Mouse (Mus musculus) stomach, embryonic 15.5 days (tissue): ENCODE measurements around the gene Cntn4. TPM values are rescaled to one million over a fixed set of nuclear protein-coding genes. Genes with fewer than 3 reads are reported as not detected.
"Not testable (repeated sequence)": the region's sequence is repeated elsewhere in the genome, so short reads cannot be mapped to it uniquely, and the experiment has no call there.

Experiments
- ATAC-seq: fragments of 200-750 bp; cut with Nextera tagmentation; 2 replicates; pipeline ENCODE4 v1.8.0; 2017; ENCODE audit warnings: low read depth, moderate number of reproducible peaks, moderate TSS enrichment; ENCODE audit not compliant: insufficient read depth, low FRiP score
- H3K27ac ChIP-seq: fragments of 300-500 bp; sonication (generic); 2 replicates; pipeline ENCODE4 v1.5.1; 2015; ENCODE audit warnings: mild to moderate bottlenecking, inconsistent platforms
- H3K27me3 ChIP-seq: fragments of 300-500 bp; sonication (generic); replicated peaks from 2 replicates; pipeline ENCODE4 v1.6.1; 2015; ENCODE audit warnings: inconsistent platforms
- H3K36me3 ChIP-seq: fragments of 300-500 bp; sonication (generic); 2 replicates; pipeline ENCODE4 v1.6.1; 2015; ENCODE audit warnings: inconsistent platforms
- H3K4me1 ChIP-seq: fragments of 300-500 bp; sonication (generic); 2 replicates; pipeline ENCODE4 v1.6.1; 2015; ENCODE audit warnings: inconsistent platforms
- H3K4me2 ChIP-seq: fragments of 300-500 bp; sonication (generic); 2 replicates; pipeline ENCODE4 v1.6.1; 2015; ENCODE audit warnings: mild to moderate bottlenecking, inconsistent platforms
- H3K4me3 ChIP-seq: fragments of 300-500 bp; sonication (generic); replicated peaks from 2 replicates; pipeline ENCODE4 v1.5.1; 2015; ENCODE audit warnings: inconsistent platforms
- H3K9ac ChIP-seq: fragments of 300-500 bp; sonication (generic); 2 replicates; pipeline ENCODE4 v1.6.1; 2015; ENCODE audit warnings: inconsistent platforms
- H3K9me3 ChIP-seq: fragments of 300-500 bp; sonication (generic); 2 replicates; pipeline ENCODE4 v1.6.1; 2016; ENCODE audit warnings: inconsistent platforms
- WGBS: fragments of 180-500 bp; shearing (Covaris S2); methylation state at CpG from one replicate; pipeline ENCODE4 v1.1.7; 2015; 5-methylcytosine and 5-hydroxymethylcytosine counted together
- polyA plus RNA-seq: library from polyadenylated mRNA; unstranded; fragments of >200 nt; fragmentation: Nextera tagmentation; extraction: Ambion mirVana; gene quantifications from 2 replicates; pipeline ENCODE4 v1.2.1, GENCODE M21; 2015

Gene Cntn4
- polyA plus RNA-seq, 1 experiment from 2014 or later = 2.3 TPM

DNA sequence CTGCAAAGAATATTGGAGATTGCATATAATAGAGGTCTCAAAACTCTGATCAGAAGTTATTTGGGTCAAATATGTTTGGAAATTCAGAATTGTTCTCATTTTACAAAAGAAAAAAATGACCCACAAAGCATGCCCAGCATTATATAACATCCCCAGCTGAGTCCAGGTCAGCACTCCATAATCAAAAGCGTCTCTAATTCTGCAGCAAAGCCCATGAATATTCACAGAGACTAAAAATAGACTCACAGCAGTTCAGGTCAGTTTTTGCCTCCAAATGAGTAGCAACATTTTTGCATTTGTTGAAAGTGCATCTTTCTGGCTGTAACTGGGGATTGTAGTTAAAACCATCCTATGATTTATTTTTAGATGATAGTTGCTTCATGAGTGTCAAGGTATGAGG, 657.6 kb downstream of the Cntn4 start:
- no peak overlapping the region for H3K4me3 ChIP-seq
- no peaks in the 10 kb centered on the region for H3K36me3 ChIP-seq
- no peaks in the 10 kb centered on the region for H3K27me3 ChIP-seq
- ATAC-seq = no peak
- 40% methylated on average over 1 of the region's 1 CpGs for WGBS
- H3K4me2 ChIP-seq = no peak overlapping the region
- H3K9me3 ChIP-seq = no peaks in the 10 kb centered on the region
- no peak overlapping the region for H3K9ac ChIP-seq
- H3K4me1 ChIP-seq = no peaks in the 10 kb centered on the region
- H3K27ac ChIP-seq = no peak overlapping the region

DNA sequence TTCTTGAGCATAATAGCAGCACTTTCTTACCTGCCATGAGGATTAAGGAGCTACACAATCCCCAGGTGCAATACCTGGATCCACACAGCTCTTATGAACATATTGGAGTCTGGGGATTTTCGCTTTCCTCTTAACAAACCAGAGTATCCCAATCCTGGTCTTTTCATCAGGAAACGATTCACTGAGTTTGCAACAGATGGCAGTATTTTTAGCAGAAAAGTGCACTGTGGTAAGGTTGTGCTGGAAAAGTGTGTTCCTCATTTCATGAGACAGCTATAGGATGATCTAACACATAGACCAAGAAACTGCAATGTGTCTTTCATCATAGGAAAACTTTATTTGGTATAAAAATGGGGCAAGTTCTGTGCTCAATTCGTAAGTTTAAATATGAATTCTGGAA, 659.3 kb downstream of the Cntn4 start:
- H3K27me3 ChIP-seq = no peaks in the 10 kb centered on the region
- H3K9me3 ChIP-seq = no peaks in the 10 kb centered on the region
- 79% methylated on average over 3 of the region's 3 CpGs for WGBS
- no peak overlapping the region for H3K4me2 ChIP-seq
- H3K27ac ChIP-seq = no peak overlapping the region
- ATAC-seq = no peak
- H3K4me3 ChIP-seq = no peak overlapping the region
- no peak overlapping the region for H3K9ac ChIP-seq
- H3K4me1 ChIP-seq = no peaks in the 10 kb centered on the region
- H3K36me3 ChIP-seq = no peaks in the 10 kb centered on the region

- Histone ChIP-seq H3K27ac (no peak overlapping the region), H3K9ac (no peak overlapping the region), H3K27me3 (no peaks in the 10 kb centered on the region), H3K9me3 (no peaks in the 10 kb centered on the region), H3K4me3 (no peak overlapping the region), H3K36me3 (no peaks in the 10 kb centered on the region), H3K4me1 (no peaks in the 10 kb centered on the region), H3K4me2 (no peak overlapping the region)
- ATAC-seq = no peak
Observed at GRCm38 (mm10) chr6:106337829-106338228, 660.4 kb downstream of the Cntn4 start.

- H3K27ac ChIP-seq = no peak overlapping the region
- H3K36me3 ChIP-seq = no peaks in the 10 kb centered on the region
- no peak overlapping the region for H3K9ac ChIP-seq
- H3K9me3 ChIP-seq = no peaks in the 10 kb centered on the region
- H3K4me3 ChIP-seq = no peak overlapping the region
- no peak for ATAC-seq
- no peaks in the 10 kb centered on the region for H3K4me1 ChIP-seq
- H3K4me2 ChIP-seq = no peak overlapping the region
- no peaks in the 10 kb centered on the region for H3K27me3 ChIP-seq
Observed at GRCm38 (mm10) chr6:106341114-106341513, 663.7 kb downstream of the Cntn4 start.

DNA sequence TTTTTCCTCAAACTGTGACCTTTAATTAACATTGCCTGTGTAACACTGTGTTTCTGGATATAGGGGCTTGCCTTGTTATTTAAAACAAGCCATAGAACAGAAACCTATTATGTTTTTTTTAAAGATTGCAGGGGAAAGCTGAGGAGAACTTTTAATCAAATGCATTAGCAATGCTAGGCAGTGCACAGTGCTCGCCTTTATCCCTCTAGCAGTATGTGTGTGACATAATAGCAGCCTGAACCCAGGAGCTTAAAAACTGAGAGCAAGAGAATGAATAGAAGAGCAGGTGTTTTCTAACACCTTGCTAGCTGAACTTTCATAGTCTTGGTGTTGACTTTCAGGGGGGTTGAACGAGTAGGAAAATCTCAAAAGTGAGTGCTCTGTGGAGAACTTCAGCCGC, 672.6 kb downstream of the Cntn4 start:
- Histone ChIP-seq H3K4me2 (no peak overlapping the region), H3K9me3 (no peaks in the 10 kb centered on the region), H3K9ac (no peak overlapping the region), H3K4me1 (no peaks in the 10 kb centered on the region), H3K36me3 (no peaks in the 10 kb centered on the region), H3K27me3 (no peaks in the 10 kb centered on the region), H3K4me3 (no peak overlapping the region), H3K27ac (no peak overlapping the region)
- no peak for ATAC-seq
- 40% methylated on average over 3 of the region's 3 CpGs for WGBS

GRCm38 (mm10) chr6:106351389-106351788, 673.9 kb downstream of the Cntn4 start:
- H3K9ac ChIP-seq = no peak overlapping the region
- ATAC-seq = no peak
- no peaks in the 10 kb centered on the region for H3K27me3 ChIP-seq

DNA sequence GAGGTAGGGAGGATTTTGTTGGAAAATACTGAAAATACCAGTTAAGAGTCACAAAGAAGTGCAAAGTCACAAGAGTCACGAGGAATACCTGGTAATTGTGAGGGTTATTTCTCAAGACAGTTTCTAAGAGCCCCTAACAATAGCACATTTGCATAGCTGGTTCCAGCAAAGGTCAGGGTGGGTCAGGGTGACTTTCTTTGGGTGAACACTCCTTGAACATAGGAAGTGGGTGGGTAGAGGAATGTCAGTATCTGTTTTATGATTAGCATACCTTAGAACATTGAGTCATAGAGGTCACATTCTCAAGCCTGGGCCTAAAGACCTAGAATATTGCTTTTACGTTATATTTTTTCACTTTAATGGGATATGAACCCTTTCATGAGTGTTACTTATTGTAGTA, 681.3 kb downstream of the Cntn4 start:
- H3K27me3 ChIP-seq, H3K4me3 ChIP-seq, H3K4me1 ChIP-seq, H3K9ac ChIP-seq, H3K4me2 ChIP-seq, ATAC-seq, H3K36me3 ChIP-seq, H3K9me3 ChIP-seq, H3K27ac ChIP-seq: not testable (repeated sequence)
- 82% methylated on average over 2 of the region's 2 CpGs for WGBS

More at GRCm38 (mm10) chr6:106351389-106351788, 673.9 kb downstream of the Cntn4 start:
- H3K4me1 ChIP-seq = no peaks in the 10 kb centered on the region
- WGBS = 66% methylated on average over 2 of the region's 2 CpGs
- H3K9me3 ChIP-seq = no peaks in the 10 kb centered on the region
- no peak overlapping the region for H3K4me3 ChIP-seq
- H3K27ac ChIP-seq = no peak overlapping the region
- no peaks in the 10 kb centered on the region for H3K36me3 ChIP-seq
- H3K4me2 ChIP-seq = no peak overlapping the region

DNA sequence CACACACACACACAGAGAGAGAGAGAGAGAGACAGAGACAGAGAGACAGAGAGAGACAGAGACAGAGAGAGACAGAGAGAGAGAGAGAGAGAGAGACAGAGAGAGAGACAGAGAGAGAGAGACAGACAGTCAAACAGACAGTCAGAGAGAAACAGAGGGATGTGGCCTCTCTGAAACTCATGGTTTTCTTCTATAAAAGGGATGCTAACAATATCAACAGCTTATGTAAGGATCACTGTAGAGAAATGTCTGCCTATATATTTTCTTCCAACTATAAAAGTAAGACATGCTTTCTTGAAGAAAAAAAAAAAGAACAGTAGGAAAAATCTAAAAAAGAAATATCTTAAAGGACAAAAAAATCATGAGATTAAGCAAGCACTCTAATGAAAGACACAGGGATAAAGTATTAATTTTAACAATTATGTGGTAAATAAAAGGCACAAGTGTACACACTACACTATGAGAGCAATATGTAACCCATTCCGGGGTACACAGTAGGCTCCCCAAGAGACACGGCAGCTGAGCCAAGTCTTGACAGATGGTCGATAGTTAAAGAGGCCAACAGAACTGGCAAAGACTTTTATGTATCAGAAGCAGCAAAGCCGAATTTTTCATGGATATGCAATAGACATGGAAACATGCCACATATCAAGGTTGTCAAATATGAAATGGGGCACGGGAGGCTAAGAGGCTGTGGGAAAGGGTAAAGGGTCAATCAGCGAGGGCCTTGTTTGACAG, 704.0 kb downstream of the Cntn4 start:
- 76% methylated on average over 6 of the region's 6 CpGs for WGBS
- Histone ChIP-seq H3K4me3 (no peak overlapping the region), H3K9ac (no peak overlapping the region), H3K27me3 (no peaks in the 10 kb centered on the region), H3K9me3 (no peaks in the 10 kb centered on the region), H3K4me1 (no peaks in the 10 kb centered on the region), H3K27ac (no peak overlapping the region), H3K36me3 (no peaks in the 10 kb centered on the region), H3K4me2 (no peak overlapping the region)
- ATAC-seq = no peak

GRCm38 (mm10) chr6:106387833-106388406, 710.5 kb downstream of the Cntn4 start:
- H3K27me3 ChIP-seq = no peaks in the 10 kb centered on the region
- no peak for ATAC-seq
- H3K4me1 ChIP-seq = no peaks in the 10 kb centered on the region
- H3K27ac ChIP-seq = no peak overlapping the region
- H3K4me3 ChIP-seq = no peak overlapping the region
- H3K9ac ChIP-seq = no peak overlapping the region
- no peaks in the 10 kb centered on the region for H3K36me3 ChIP-seq
- H3K9me3 ChIP-seq = no peaks in the 10 kb centered on the region
- no peak overlapping the region for H3K4me2 ChIP-seq
- WGBS = 78% methylated on average over 2 of the region's 2 CpGs

DNA sequence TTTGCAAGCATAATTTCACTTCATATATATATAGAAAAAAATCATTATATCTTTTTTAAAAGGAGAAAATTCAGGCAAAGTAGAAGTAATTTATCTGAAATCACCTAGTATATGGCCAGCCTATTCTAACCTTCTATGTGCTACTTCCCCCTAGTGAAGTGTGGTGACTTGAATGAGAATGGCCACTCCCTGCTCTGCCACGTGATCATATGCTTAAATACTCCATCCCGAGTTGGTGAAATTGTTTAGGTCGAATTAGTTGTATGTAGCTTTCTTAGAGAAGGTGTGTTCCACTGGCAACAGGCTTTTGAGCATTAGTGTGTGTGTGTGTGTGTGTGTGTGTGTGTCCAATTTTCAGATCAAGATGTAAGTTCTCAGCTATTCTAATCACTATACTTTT, 730.6 kb downstream of the Cntn4 start:
- WGBS = 75% methylated on average over 3 of the region's 3 CpGs
- Histone ChIP-seq H3K4me1 (no peaks in the 10 kb centered on the region), H3K27me3 (no peaks in the 10 kb centered on the region), H3K4me3 (no peak overlapping the region), H3K27ac (no peak overlapping the region), H3K36me3 (no peaks in the 10 kb centered on the region), H3K4me2 (no peak overlapping the region), H3K9ac (no peak overlapping the region), H3K9me3 (no peaks in the 10 kb centered on the region)
- ATAC-seq = no peak

DNA sequence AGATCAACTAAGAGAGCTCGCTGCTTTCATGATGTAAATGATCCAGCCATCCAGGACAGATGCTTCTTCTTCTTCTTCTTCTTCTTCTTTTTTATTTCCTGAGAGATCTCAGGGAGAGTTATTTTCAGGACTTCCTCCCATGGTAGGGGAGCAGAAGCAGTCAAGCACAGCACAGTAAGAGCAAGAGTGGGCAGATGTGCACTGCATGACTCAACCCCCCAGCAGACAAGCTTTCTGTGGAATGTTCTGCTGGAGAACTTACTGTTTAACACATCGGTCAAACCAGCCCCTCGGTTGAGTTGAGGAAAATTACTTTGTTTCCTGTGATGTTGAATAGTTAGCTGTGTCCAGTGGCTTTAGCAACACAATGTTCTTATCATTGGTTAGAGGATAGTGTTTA, 731.2 kb downstream of the Cntn4 start:
- Histone ChIP-seq H3K4me3 (no peak overlapping the region), H3K9ac (no peak overlapping the region), H3K36me3 (no peaks in the 10 kb centered on the region), H3K4me1 (no peaks in the 10 kb centered on the region), H3K27ac (no peak overlapping the region), H3K4me2 (no peak overlapping the region), H3K27me3 (no peaks in the 10 kb centered on the region), H3K9me3 (no peaks in the 10 kb centered on the region)
- ATAC-seq = no peak
- WGBS = 55% methylated on average over 3 of the region's 3 CpGs

DNA sequence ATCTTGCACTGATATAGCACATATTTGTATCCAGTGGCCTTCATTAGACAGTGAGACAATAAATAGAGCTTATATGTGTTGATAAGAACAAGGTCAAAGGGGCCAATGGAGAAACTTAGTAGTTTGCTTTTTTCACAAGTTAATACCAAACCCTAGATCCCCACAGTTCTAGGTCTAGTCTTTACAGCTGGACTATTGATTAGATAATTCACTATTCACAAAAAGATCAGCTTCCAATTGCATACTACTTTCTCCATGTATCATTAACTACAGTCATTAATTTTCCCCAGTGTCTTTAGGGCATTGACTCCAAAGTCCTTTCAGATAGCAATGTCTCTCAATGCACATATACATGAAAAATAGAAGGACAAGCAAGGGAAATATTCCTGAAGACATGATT, 745.5 kb downstream of the Cntn4 start:
- H3K36me3 ChIP-seq = no peaks in the 10 kb centered on the region
- no peak overlapping the region for H3K9ac ChIP-seq
- H3K9me3 ChIP-seq = no peaks in the 10 kb centered on the region
- H3K4me1 ChIP-seq = no peaks in the 10 kb centered on the region
- no peak for ATAC-seq
- no peak overlapping the region for H3K4me3 ChIP-seq
- H3K27ac ChIP-seq = no peak overlapping the region
- H3K27me3 ChIP-seq = no peaks in the 10 kb centered on the region
- H3K4me2 ChIP-seq = no peak overlapping the region

DNA sequence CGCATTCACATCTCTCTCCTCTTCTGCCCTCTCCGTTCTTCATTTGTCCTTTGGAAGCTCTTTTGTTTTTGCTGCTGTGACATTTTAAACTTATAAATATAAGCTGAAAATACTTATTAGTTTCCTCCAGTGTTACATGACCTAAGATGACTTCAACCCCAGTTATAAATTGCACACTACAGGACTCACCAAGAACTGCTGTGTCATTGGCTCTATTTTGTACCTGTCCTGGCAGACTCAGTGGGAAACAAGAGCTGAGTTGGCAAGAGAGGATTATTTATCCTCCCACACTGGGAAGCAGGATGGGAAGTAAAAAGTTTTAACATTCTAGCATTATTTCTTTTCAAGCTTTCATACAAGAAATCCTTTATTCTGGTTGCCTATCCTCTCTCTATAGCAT, 746.0 kb downstream of the Cntn4 start:
- Histone ChIP-seq H3K36me3 (no peaks in the 10 kb centered on the region), H3K27ac (no peak overlapping the region), H3K4me3 (no peak overlapping the region), H3K9ac (no peak overlapping the region), H3K4me2 (no peak overlapping the region), H3K4me1 (no peaks in the 10 kb centered on the region), H3K27me3 (no peaks in the 10 kb centered on the region), H3K9me3 (no peaks in the 10 kb centered on the region)
- no peak for ATAC-seq
- WGBS = 83% methylated on average over 2 of the region's 2 CpGs
